Mouse (Mus musculus) intestine, embryonic 15.5 days (tissue): Measurements from ENCODE around the gene Lmbr1l. TPM values are rescaled to one million over a fixed set of nuclear protein-coding genes. Genes with fewer than 3 reads are reported as not detected.
A peak's percentile ranks its signal among the peaks of the same experiment; 100 is the strongest.

Experiments
- ATAC-seq: fragments of 200-750 bp; cut with Nextera tagmentation; 2 replicates; pipeline ENCODE4 v1.8.0; 2017; ENCODE audit warnings: moderate TSS enrichment, moderate library complexity
- H3K27ac ChIP-seq: fragments of 300-500 bp; sonication (generic); 2 replicates; pipeline ENCODE4 v1.5.1; 2015; ENCODE audit warnings: mild to moderate bottlenecking, inconsistent platforms
- H3K27me3 ChIP-seq: fragments of 300-500 bp; sonication (generic); replicated peaks from 2 replicates; pipeline ENCODE4 v1.6.1; 2015; ENCODE audit warnings: inconsistent platforms
- H3K36me3 ChIP-seq: fragments of 300-500 bp; sonication (generic); 2 replicates; pipeline ENCODE4 v1.6.1; 2015; ENCODE audit warnings: inconsistent platforms
- H3K4me1 ChIP-seq: fragments of 300-500 bp; sonication (generic); replicated peaks from 2 replicates; pipeline ENCODE4 v1.6.1; 2015; ENCODE audit warnings: inconsistent platforms
- H3K4me2 ChIP-seq: fragments of 300-500 bp; sonication (generic); replicated peaks from 2 replicates; pipeline ENCODE4 v1.6.1; 2015; ENCODE audit warnings: mild to moderate bottlenecking, inconsistent platforms
- H3K4me3 ChIP-seq: fragments of 300-500 bp; sonication (generic); replicated peaks from 2 replicates; pipeline ENCODE4 v1.5.1; 2015; ENCODE audit warnings: inconsistent platforms
- H3K9ac ChIP-seq: fragments of 300-500 bp; sonication (generic); 2 replicates; pipeline ENCODE4 v1.6.1; 2015; ENCODE audit warnings: inconsistent platforms
- H3K9me3 ChIP-seq: fragments of 300-500 bp; sonication (generic); 2 replicates; pipeline ENCODE4 v1.6.1; 2016; ENCODE audit warnings: inconsistent platforms
- WGBS: fragments of 180-500 bp; shearing (Covaris S2); methylation state at CpG from one replicate; pipeline ENCODE4 v1.1.7; 2015; 5-methylcytosine and 5-hydroxymethylcytosine counted together
- polyA plus RNA-seq: library from polyadenylated mRNA; unstranded; fragments of >200 nt; fragmentation: Nextera tagmentation; extraction: Ambion mirVana; gene quantifications from 2 replicates; pipeline ENCODE4 v1.2.1, GENCODE M21; 2015

Lmbr1l gene
- polyA plus RNA-seq, 1 experiment from 2014 or later: 18.6 TPM

- no peak overlapping the region for H3K9ac ChIP-seq
- H3K4me3 ChIP-seq: no peak overlapping the region
- no peaks in the 10 kb centered on the region for H3K9me3 ChIP-seq
- no peaks in the 10 kb centered on the region for H3K27me3 ChIP-seq
- WGBS: 33% methylated on average over 10 of the region's 10 CpGs
- H3K4me2 ChIP-seq: no peak overlapping the region
- no peak overlapping the region for H3K27ac ChIP-seq
- no peaks in the 10 kb centered on the region for H3K4me1 ChIP-seq
- H3K36me3 ChIP-seq: peaks cover 18% of the 10 kb centered on the region
- ATAC-seq: no peak
These were observed 13.3 kb downstream of the Lmbr1l start for GRCm38 (mm10) chr15:98904692-98905091.

GRCm38 (mm10) chr15:98902600-98902999 lies 15.4 kb downstream of the Lmbr1l start:
- ATAC-seq: no peak
- no peak overlapping the region for H3K4me2 ChIP-seq
- no peaks in the 10 kb centered on the region for H3K9me3 ChIP-seq
- peaks cover 7% of the 10 kb centered on the region; the same call in 1 of the 2 replicates for H3K36me3 ChIP-seq
- no peak overlapping the region for H3K27ac ChIP-seq
- no peak overlapping the region for H3K9ac ChIP-seq
- H3K4me3 ChIP-seq: no peak overlapping the region
- H3K4me1 ChIP-seq: peaks cover 10% of the 10 kb centered on the region
- H3K27me3 ChIP-seq: peaks cover 20% of the 10 kb centered on the region
- 81% methylated on average over 2 of the region's 2 CpGs for WGBS

GRCm38 (mm10) chr15:98901530-98901929 lies 16.5 kb downstream of the Lmbr1l start:
- H3K4me1 ChIP-seq: peaks cover 14% of the 10 kb centered on the region
- WGBS: 57% methylated on average over 1 of the region's 1 CpGs
- no peak for ATAC-seq

GRCm38 (mm10) chr15:98897928-98898800 lies 19.9 kb downstream of the Lmbr1l start, which contains the start of gene Dhh:
Dhh (minus strand) TSS chr15:98898540.
- no peak; the same call in 1 of the 2 replicates for ATAC-seq
- H3K4me3 ChIP-seq: peak within 1 kb of the TSS; percentile 25
- H3K27me3 ChIP-seq: peaks cover 62% of the 10 kb centered on the region
- no peaks in the 10 kb centered on the region for H3K9me3 ChIP-seq
- peaks cover 43% of the 10 kb centered on the region for H3K4me1 ChIP-seq
- 0 out of 2 replicates have a peak within 1 kb of the TSS, but pooled peaks have one; percentile 9 for H3K9ac ChIP-seq
- no peak within 1 kb of the TSS for H3K27ac ChIP-seq
- no peaks in the 10 kb centered on the region for H3K36me3 ChIP-seq
- peak within 1 kb of the TSS; percentile 50 for H3K4me2 ChIP-seq
- 1% methylated on average over 41 of the region's 41 CpGs for WGBS

More at GRCm38 (mm10) chr15:98901530-98901929, 16.5 kb downstream of the Lmbr1l start:
- Histone ChIP-seq H3K36me3 (peaks cover 7% of the 10 kb centered on the region; the same call in 1 of the 2 replicates), H3K9me3 (no peaks in the 10 kb centered on the region), H3K27ac (no peak overlapping the region), H3K4me2 (no peak overlapping the region), H3K9ac (no peak overlapping the region), H3K27me3 (peaks cover 29% of the 10 kb centered on the region), H3K4me3 (no peak overlapping the region)

- Histone ChIP-seq H3K27ac (no peak overlapping the region), H3K36me3 (no peaks in the 10 kb centered on the region), H3K4me1 (peaks cover 43% of the 10 kb centered on the region), H3K9ac (no peak overlapping the region), H3K27me3 (peaks cover 69% of the 10 kb centered on the region), H3K9me3 (no peaks in the 10 kb centered on the region), H3K4me3 (peak overlapping the region; percentile 25), H3K4me2 (peak overlapping the region; percentile 50; the same call in 1 of the 2 replicates)
- WGBS: 2% methylated on average over 10 of the region's 10 CpGs
- no peak for ATAC-seq
These were observed 20.5 kb downstream of the Lmbr1l start for GRCm38 (mm10) chr15:98897495-98897894.

GRCm38 (mm10) chr15:98895635-98896589 lies 22.1 kb downstream of the Lmbr1l start:
- H3K4me2 ChIP-seq: peak overlapping the region; percentile 96
- no peaks in the 10 kb centered on the region for H3K36me3 ChIP-seq
- H3K4me1 ChIP-seq: peaks cover 45% of the 10 kb centered on the region
- WGBS: 3% methylated on average over 41 of the region's 41 CpGs
- no peak for ATAC-seq
- H3K27ac ChIP-seq: no peak overlapping the region
- H3K4me3 ChIP-seq: peak overlapping the region; percentile 27
- no peaks in the 10 kb centered on the region for H3K9me3 ChIP-seq
- peaks cover 75% of the 10 kb centered on the region for H3K27me3 ChIP-seq
- peak overlapping the region; percentile 31 for H3K9ac ChIP-seq

- peak overlapping the region; percentile 96 for H3K4me2 ChIP-seq
- no peak for ATAC-seq
- WGBS: 6% methylated on average over 38 of the region's 38 CpGs
- peaks cover 45% of the 10 kb centered on the region for H3K4me1 ChIP-seq
- H3K9me3 ChIP-seq: no peaks in the 10 kb centered on the region
- H3K9ac ChIP-seq: peak overlapping the region; percentile 31; the same call in 1 of the 2 replicates
- H3K27me3 ChIP-seq: peaks cover 75% of the 10 kb centered on the region
- peak overlapping the region; percentile 54 for H3K4me3 ChIP-seq
- no peaks in the 10 kb centered on the region for H3K36me3 ChIP-seq
- H3K27ac ChIP-seq: no peak overlapping the region
These were observed 23.0 kb downstream of the Lmbr1l start for GRCm38 (mm10) chr15:98894746-98895634.

GRCm38 (mm10) chr15:98893940-98894745 lies 23.9 kb downstream of the Lmbr1l start, which contains the start of gene Rhebl1:
Rhebl1 (minus strand) TSS chr15:98894540.
- H3K27me3 ChIP-seq: peaks cover 71% of the 10 kb centered on the region
- peak within 1 kb of the TSS; percentile 96 for H3K4me2 ChIP-seq
- peak within 1 kb of the TSS; percentile 46 for H3K9ac ChIP-seq
- under 1% methylated on average over 77 of the region's 77 CpGs for WGBS
- H3K9me3 ChIP-seq: no peaks in the 10 kb centered on the region
- H3K36me3 ChIP-seq: no peaks in the 10 kb centered on the region
- peak within 1 kb of the TSS; percentile 54 for H3K4me3 ChIP-seq
- H3K4me1 ChIP-seq: peaks cover 45% of the 10 kb centered on the region
- no peak within 1 kb of the TSS for H3K27ac ChIP-seq
- ATAC-seq: peak; percentile 17; the same call in 1 of the 2 replicates

GRCm38 (mm10) chr15:98893036-98893435 lies 25.0 kb downstream of the Lmbr1l start:
- Histone ChIP-seq H3K27ac (no peak overlapping the region), H3K4me3 (no peak overlapping the region), H3K36me3 (no peaks in the 10 kb centered on the region), H3K4me1 (peaks cover 39% of the 10 kb centered on the region), H3K27me3 (peaks cover 60% of the 10 kb centered on the region), H3K9me3 (no peaks in the 10 kb centered on the region), H3K9ac (no peak overlapping the region), H3K4me2 (no peak overlapping the region)
- WGBS: 61% methylated on average over 4 of the region's 4 CpGs
- no peak for ATAC-seq

GRCm38 (mm10) chr15:98891907-98892606 lies 26.0 kb downstream of the Lmbr1l start:
- Histone ChIP-seq H3K4me1 (peaks cover 31% of the 10 kb centered on the region), H3K36me3 (no peaks in the 10 kb centered on the region), H3K27ac (no peak overlapping the region), H3K9ac (no peak overlapping the region), H3K4me3 (no peak overlapping the region), H3K4me2 (no peak overlapping the region), H3K9me3 (no peaks in the 10 kb centered on the region), H3K27me3 (peaks cover 50% of the 10 kb centered on the region)
- 43% methylated on average over 6 of the region's 6 CpGs for WGBS
- peak; percentile 65 for ATAC-seq
